Mouse (Mus musculus) hematopoietic stem cell, adult 5-6 weeks (primary cell): ENCODE results near the gene Wfdc10. TPM values are rescaled to one million over a fixed set of nuclear protein-coding genes. Genes with fewer than 3 reads are reported as not detected.
"Not testable (repeated sequence)": the region's sequence is repeated elsewhere in the genome, so short reads cannot be mapped to it uniquely, and the experiment has no call there.

ENCODE experiments used
- ATAC-seq, 2 experiments: fragments of 125-278 bp in 1 of 2; replicated peaks in 1 of 2; 2 replicates each; pipeline ENCODE4 v1.8.0; 2016 to 2017; ENCODE audit warnings: inconsistent platforms in 2 of 2, mild to moderate bottlenecking in 2 of 2, moderate number of reproducible peaks in 2 of 2, low read depth in 1 of 2, moderate TSS enrichment in 1 of 2; ENCODE audit not compliant: low FRiP score in 2 of 2, poor library complexity in 2 of 2, severe bottlenecking in 2 of 2, insufficient read depth in 1 of 2, low TSS enrichment in 1 of 2
- total RNA-seq: library from RNA; stranded (forward); fragments of 172-1452, 232-1000 nt; gene quantifications from 2 replicates; pipeline ENCODE4 v1.2.3, GENCODE M21; 2017

Wfdc10 gene
- 3.5 TPM in 1 of 2 replicates, not detected in the other for total RNA-seq

GRCm38 (mm10) chr2:164655858-164656257 is at the start of gene Wfdc10:
TSS of gene Wfdc10 (plus strand) at chr2:164656046.
- peak; percentile 86 to 90 for ATAC-seq

- ATAC-seq: no peak
Measured at GRCm38 (mm10) chr2:164608781-164609180, 47.1 kb upstream of the Wfdc10 start.

GRCm38 (mm10) chr2:164613471-164613870 is 42.4 kb upstream of the Wfdc10 start, which contains the start of the genes Wfdc6b and Wfdc8:
TSS of gene Wfdc6b (plus strand) at chr2:164613522.
TSS of gene Wfdc8 (minus strand) at chr2:164613626.
- ATAC-seq: not testable (repeated sequence)

GRCm38 (mm10) chr2:164615386-164615785 is 40.5 kb upstream of the Wfdc10 start:
- no peak for ATAC-seq

- no peak for ATAC-seq
Measured at GRCm38 (mm10) chr2:164619050-164619449, 36.8 kb upstream of the Wfdc10 start.

GRCm38 (mm10) chr2:164621775-164622174 is 34.1 kb upstream of the Wfdc10 start:
- ATAC-seq: no peak

- ATAC-seq: no peak
Measured at GRCm38 (mm10) chr2:164635266-164635665, 20.6 kb upstream of the Wfdc10 start.

- ATAC-seq: no peak
Measured at GRCm38 (mm10) chr2:164638696-164639095, 17.1 kb upstream of the Wfdc10 start, which contains the start of gene Wfdc16. TSS of gene Wfdc16 (minus strand) at chr2:164638796.

GRCm38 (mm10) chr2:164641129-164641528 is 14.7 kb upstream of the Wfdc10 start:
- peak; percentile 94 to 99 for ATAC-seq

- ATAC-seq: no peak
Measured at GRCm38 (mm10) chr2:164641881-164642673, 13.8 kb upstream of the Wfdc10 start.

- no peak for ATAC-seq
Measured at GRCm38 (mm10) chr2:164656483-164656882, 637 bp downstream of the Wfdc10 start, which contains the start of gene Wfdc9. TSS of gene Wfdc9 (minus strand) at chr2:164656583.

GRCm38 (mm10) chr2:164664851-164665250 is 9.0 kb downstream of the Wfdc10 start:
- no peak for ATAC-seq

GRCm38 (mm10) chr2:164670261-164670660 is 14.4 kb downstream of the Wfdc10 start:
- no peak for ATAC-seq

- no peak for ATAC-seq
Measured at GRCm38 (mm10) chr2:164670938-164671337, 15.1 kb downstream of the Wfdc10 start.

GRCm38 (mm10) chr2:164673987-164674386 is 18.1 kb downstream of the Wfdc10 start, which contains the start of gene Wfdc11:
TSS of gene Wfdc11 (minus strand) at chr2:164674087.
- ATAC-seq: no peak

- no peak for ATAC-seq
Measured at GRCm38 (mm10) chr2:164676103-164676502, 20.3 kb downstream of the Wfdc10 start.

- no peak for ATAC-seq
Measured at GRCm38 (mm10) chr2:164676916-164677685, 21.3 kb downstream of the Wfdc10 start.
